Mouse (Mus musculus) testis, adult 2 months (tissue): Measurements from ENCODE around the gene Gm17720.

ENCODE experiments used
- CTCF ChIP-seq: fragments of 200-500 bp; IDR thresholded peaks from 2 replicates; pipeline ENCODE4 v1.5.1; 2012; ENCODE audit warnings: low read depth, mild to moderate bottlenecking, inconsistent platforms, low read length, moderate library complexity; ENCODE audit not compliant: control insufficient read depth, insufficient read depth, insufficient replicate concordance
- POLR2A ChIP-seq: fragments of 200-500 bp; IDR thresholded peaks from 2 replicates; pipeline ENCODE4 v1.6.1; 2012; ENCODE audit warnings: low read depth, mild to moderate bottlenecking, inconsistent platforms, low read length, moderate library complexity; ENCODE audit not compliant: control insufficient read depth

DNA sequence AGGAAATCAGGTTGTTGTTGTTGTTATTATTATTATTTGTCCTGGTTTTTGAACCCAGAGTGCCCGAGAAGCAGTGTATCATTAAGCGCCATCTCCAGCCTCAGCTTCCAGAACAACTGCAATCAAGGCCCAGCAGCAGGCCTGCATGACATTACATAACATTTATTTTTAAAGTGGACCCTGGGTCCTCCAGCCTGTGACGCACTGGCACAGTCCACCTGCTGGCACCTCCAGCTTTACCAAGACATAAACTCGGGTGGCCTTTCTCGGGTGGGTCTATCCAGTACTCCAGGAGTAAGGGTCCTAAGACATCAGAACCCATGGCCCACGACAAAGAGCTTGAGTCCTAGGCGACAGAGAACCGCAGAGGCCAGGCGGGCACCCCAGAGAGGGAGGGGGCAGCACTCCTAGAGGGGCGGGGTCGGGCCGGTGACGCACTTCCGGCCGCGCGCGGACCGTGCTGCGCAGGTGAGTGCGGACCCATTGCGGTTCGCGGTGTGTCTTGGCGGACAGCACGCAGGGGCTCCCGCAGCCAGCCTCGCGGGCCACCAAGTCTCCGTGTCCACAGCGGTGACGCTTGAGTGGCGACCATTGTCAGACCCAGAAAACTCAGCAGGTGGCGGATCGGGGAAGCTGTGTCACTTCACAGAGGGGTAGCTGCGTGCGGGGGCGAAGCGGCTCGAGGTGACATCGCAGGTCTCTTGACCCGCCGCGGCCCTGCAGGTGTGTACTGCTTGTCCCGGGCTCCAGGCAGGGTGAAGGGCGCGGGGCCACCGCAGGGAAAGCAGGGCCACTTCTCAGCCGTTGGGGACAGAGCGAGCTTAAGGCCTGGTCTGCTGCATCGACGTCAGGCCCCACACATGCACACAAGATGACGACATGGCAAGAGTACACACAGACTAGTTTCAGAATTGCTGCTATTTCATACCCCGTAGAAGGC, 23.0 kb downstream of the Gm17720 start, which contains the start of gene Zfp612:
- TF ChIP-seq POLR2A: peak; percentile 72; the same call in 1 of the 2 replicates
- TF ChIP-seq CTCF: no peak
